Mouse (Mus musculus) urinary bladder, adult 2 months (tissue): ENCODE data around the gene Brd3os. TPM values are rescaled to one million over a fixed set of nuclear protein-coding genes. Genes with fewer than 3 reads are reported as not detected.

Experiments used
- polyA plus RNA-seq: library from polyadenylated mRNA; depleted of rRNA; stranded (reverse); fragments of >200 nt; gene quantifications from 2 replicates; pipeline ENCODE4 v1.2.3, GENCODE M21; 2012; rRNA removed

Brd3os gene
- polyA plus RNA-seq, 1 experiment: 10.2 TPM

Other genes starting within 250 kb of the Brd3os start
- 8.1 and 10.6 TPM in 2 replicates for gene Sardh, start 194.0 kb upstream of the Brd3os start, polyA plus RNA-seq
- 24.7 and 25.8 TPM in 2 replicates for gene Vav2, start 15.3 kb upstream of the Brd3os start, polyA plus RNA-seq
- gene Brd3, start 65.3 kb downstream of the Brd3os start, polyA plus RNA-seq: 29.8 and 33.0 TPM in 2 replicates
- gene Wdr5, start 72.8 kb downstream of the Brd3os start, polyA plus RNA-seq: 29.1 and 34.4 TPM in 2 replicates
- 60.0 and 69.6 TPM in 2 replicates for gene Rxra, start 234.1 kb downstream of the Brd3os start, polyA plus RNA-seq